Mouse (Mus musculus) erythroid progenitor cell, adult 5-6 weeks (primary cell): ENCODE measurements around the gene A730061H03Rik. TPM values are rescaled to one million over a fixed set of nuclear protein-coding genes. Genes with fewer than 3 reads are reported as not detected.
A peak's percentile ranks its signal among the peaks of the same experiment; 100 is the strongest.

ENCODE experiments used
- ATAC-seq: replicated peaks from 2 replicates; pipeline ENCODE4 v1.8.0; 2016; ENCODE audit warnings: moderate number of reproducible peaks, mild to moderate bottlenecking, moderate TSS enrichment, inconsistent platforms; ENCODE audit not compliant: poor library complexity, low FRiP score, severe bottlenecking
- total RNA-seq, 2 experiments: library from RNA; stranded (forward) in 1 of 2; stranded (reverse) in 1 of 2; fragments of 150-400 nt in 1 of 2; fragments of 186-747, 209-891 nt in 1 of 2; gene quantifications; 2 replicates each; pipeline versions ENCODE4 v1.2.3 to v1.2.4; 2015 to 2017; ENCODE audit warnings: low replicate concordance in 2 of 2

A730061H03Rik gene
- 6.5 TPM in 1 of 2 replicates, not detected in the other for total RNA-seq (2015; ENCODE audit: low replicate concordance)
- total RNA-seq (2017; ENCODE audit: low replicate concordance), result not detected in 2 replicates

GRCm38 (mm10) chr14:55560202-55561073, at the start of gene A730061H03Rik:
Gene A730061H03Rik (minus strand): TSS chr14:55560406.
- peak; percentile 84 for ATAC-seq

GRCm38 (mm10) chr14:55608339-55608738, 48.1 kb upstream of the A730061H03Rik start:
- ATAC-seq, result no peak

- ATAC-seq, result 0 out of 2 replicates have a peak, but pooled peaks have one; percentile 27
These were observed 45.7 kb upstream of the A730061H03Rik start for GRCm38 (mm10) chr14:55605743-55606459.

DNA sequence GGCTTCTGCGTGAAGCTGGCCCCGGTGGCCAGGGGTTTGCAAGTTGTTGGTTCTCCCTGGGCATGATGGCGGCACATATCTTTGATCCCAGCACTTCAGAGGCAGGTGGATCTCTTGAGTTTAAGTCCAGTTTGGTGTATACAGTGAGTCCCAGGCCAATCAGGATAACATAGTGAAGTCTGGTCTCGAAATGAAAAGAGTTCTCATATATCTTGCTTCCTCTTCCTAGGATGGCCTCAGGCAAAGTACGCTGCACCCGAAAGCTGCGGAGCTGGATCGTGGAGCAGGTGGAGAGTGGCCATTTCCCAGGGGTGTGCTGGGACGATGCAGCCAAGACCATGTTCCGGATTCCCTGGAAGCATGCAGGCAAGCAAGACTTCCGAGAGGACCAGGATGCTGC, 44.6 kb upstream of the A730061H03Rik start:
- ATAC-seq, result no peak

DNA sequence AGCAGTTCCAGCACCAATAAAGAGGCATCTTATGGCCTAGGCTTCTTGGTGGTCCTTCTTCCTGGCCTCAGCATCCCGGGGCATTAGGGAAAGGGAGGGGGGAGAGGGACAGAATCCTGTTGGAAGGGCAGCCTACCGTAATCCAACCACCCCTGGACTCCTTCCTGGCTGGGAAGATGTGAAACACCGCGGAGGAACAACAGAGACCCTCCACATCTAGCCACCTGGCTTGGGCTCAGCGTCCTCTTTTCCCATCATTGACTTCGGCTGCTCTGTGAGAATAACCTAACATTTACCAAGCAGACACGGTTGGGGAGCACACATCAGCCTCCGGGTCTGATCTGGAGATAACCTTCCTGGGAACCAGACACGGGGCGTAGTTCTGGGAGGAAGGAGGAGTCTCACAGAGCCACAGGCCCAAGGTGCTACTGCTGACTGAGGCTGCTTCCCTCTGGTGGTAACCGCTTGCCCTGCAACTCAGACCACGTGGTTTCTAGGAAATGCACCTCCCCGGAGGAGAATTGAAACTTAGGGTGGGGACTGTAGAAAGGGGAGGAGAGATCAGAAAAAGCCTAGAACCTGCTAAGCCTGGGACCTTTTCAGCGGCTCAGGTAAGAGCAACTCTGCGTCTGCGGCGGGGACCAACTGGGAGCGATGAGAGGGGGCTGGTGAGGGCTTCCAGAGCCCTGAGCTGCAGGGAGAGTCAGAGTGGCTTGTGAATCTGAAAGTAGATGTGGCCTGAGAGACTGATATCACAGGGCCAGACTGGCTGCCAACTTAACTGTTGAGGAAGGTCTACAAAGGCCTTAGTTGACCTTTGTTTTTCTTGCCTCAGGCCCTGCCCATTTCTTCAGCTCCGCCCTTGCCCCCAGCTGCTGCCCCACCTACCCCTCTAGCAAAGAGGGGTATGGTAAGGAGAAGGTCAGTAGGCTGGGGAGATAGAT, 43.7 kb upstream of the A730061H03Rik start:
- peak; percentile 89 for ATAC-seq

- ATAC-seq, result peak; percentile 11
These were observed 43.0 kb upstream of the A730061H03Rik start, which contains the start of gene Irf9 for GRCm38 (mm10) chr14:55603271-55603632. Gene Irf9 (plus strand): TSS chr14:55603571.

- ATAC-seq, result no peak
These were observed 38.5 kb upstream of the A730061H03Rik start for GRCm38 (mm10) chr14:55598521-55599390.

- no peak for ATAC-seq
These were observed 36.0 kb upstream of the A730061H03Rik start for GRCm38 (mm10) chr14:55596036-55596690.

- ATAC-seq, result 0 out of 2 replicates have a peak, but pooled peaks have one; percentile 8
These were observed 32.0 kb upstream of the A730061H03Rik start for GRCm38 (mm10) chr14:55592226-55592625.

DNA sequence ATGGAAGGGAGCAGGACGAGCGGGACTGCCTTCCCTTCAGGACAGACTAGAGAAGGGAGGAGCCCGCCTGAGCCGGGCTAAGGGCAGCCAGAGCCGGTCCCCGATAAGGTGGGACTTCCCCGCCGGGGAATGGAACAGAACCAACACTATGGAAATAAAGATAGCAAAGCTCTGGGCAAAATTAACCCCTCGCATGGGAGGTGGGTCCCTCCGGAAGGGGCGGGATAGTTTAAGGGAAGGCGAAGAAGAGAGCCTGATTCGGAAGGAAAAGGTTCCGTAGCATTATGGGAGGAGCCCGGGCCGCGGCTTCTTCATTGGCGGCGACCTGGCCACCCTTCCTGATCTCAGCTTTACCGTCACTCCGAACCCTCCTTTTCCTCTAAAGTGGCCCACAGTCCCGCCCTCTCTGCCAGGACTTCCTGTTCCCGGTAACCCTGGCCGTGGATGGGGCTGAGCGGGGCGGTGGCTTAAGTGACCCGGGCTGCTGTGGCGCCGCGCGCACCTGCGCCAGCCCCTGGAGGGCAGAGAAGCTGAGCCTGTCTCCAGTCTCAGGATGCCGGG, 31.2 kb upstream of the A730061H03Rik start, which contains the start of gene Rnf31:
Rnf31 (plus strand) TSS at position 378 of the 561 bp plus-strand sequence.
- peak; percentile 88 for ATAC-seq

GRCm38 (mm10) chr14:55590748-55591330, 30.6 kb upstream of the A730061H03Rik start, which contains the start of gene Psme2:
Gene Psme2 (minus strand): TSS chr14:55591113.
- ATAC-seq, result peak; percentile 79

DNA sequence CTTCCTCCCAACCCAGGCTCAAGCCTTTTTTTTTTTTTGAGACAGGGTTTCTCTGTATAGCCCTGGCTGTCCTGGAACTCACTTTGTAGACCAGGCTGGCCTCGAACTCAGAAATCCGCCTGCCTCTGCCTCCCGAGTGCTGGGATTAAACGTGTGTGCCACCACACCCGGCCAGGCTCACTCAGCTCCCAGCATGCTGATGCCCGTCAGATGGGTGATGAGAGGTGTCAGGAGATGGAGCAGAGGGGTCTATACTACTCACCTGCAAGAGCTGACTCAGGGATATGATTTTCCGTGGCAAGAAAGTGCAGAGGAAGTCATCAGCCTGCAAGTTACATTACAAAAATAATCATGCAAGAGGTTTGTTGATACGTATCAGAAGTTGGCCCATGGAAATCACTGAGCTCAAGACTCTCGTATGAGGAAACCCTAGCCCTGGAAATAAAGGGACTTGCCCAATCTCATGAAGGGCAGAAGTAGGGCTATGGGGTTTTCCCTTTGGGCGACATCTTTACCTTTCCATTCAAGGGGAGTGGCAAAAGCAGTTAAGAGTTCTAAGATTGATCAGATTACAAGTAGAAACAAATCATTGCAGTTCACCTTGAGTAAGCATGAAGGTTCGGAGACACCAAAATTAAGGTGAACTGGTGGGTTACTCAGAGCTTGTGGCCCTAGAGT, 29.7 kb upstream of the A730061H03Rik start:
- ATAC-seq, result no peak

DNA sequence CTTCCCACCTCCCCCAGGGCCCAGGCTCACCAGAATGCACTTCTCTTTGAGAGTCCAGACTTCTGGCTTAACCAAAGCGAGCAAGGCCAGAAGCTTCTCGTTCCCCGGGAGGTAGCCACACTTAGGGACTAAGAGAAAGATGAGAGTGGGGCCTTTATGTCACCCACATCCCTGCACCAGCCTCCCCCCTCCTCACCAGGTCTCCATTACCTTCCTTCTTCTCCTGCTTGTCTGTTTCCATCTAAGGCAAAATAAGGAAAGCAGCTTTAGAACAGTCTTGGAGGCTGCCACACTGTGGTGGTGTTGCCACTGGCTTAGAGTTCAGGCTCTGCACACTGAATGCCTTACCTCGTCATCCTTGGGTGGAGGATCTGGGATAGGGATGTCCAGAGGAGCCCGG, 29.1 kb upstream of the A730061H03Rik start:
- no peak for ATAC-seq

DNA sequence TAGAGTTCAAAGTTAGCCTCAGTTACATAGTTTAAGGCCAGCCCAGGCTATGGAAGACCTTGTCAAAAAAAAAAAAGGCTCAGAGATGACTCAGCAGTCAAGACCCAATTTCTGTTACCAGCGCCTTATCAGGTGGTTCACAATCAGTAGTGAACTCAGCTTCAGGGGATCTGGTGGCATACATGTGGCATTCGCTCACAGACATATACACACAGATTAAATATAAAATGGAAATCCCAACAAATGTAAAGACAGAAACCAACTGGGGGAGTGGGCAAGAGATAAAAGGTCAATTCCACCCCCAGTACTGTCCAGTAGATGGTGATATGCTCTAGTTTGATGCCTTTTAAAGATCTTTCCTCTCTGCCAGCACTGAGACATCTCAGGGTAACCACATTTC, 25.9 kb upstream of the A730061H03Rik start:
- ATAC-seq, result peak; percentile 48

DNA sequence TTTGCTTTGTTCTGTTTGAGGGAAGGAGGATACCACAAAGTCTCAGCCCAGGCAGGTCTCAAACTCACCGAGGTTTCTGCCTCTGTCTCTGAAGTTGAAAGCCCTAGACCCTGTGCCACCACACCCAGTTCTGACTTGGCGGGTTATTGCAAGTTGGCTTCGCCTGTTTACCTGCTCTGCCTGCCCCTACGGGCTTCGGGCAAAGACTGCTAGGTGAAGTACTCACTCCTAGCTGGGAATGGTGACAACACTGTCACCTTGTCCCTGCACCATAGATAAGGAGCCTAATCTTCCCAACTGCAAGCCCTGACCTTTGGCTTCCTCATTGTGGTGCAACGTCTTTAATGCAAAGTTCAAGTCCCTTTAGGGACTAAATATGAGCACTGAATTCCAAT, 25.4 kb upstream of the A730061H03Rik start:
- peak; percentile 50 for ATAC-seq

GRCm38 (mm10) chr14:55584702-55585565, 24.7 kb upstream of the A730061H03Rik start, which contains the start of gene Emc9:
Gene Emc9 (minus strand): TSS chr14:55585302.
- ATAC-seq, result peak; percentile 85
